Mouse (Mus musculus) T-cell, adult 2 months (primary cell): ENCODE results near the gene Rad9b.

ENCODE experiments used
- DNase-seq: peaks from one replicate; pipeline ENCODE4 v3.0.0; 2022; ENCODE audit warnings: low spot score

Gene Rad9b

GRCm38 (mm10) chr5:122353807-122354491 lies at the start of gene Rad9b, which contains the start of gene Vps29:
Rad9b (minus strand) TSS chr5:122354233.
Vps29 (plus strand) TSS chr5:122354369.
- DNase-seq = peak; percentile 98

GRCm38 (mm10) chr5:122403362-122403761 lies 49.3 kb upstream of the Rad9b start:
- no peak for DNase-seq

GRCm38 (mm10) chr5:122402772-122403171 lies 48.7 kb upstream of the Rad9b start:
- DNase-seq = no peak

GRCm38 (mm10) chr5:122402160-122402559 lies 48.1 kb upstream of the Rad9b start:
- DNase-seq = no peak

- peak; percentile 66 for DNase-seq
Measured at GRCm38 (mm10) chr5:122401303-122401640, 47.2 kb upstream of the Rad9b start.

GRCm38 (mm10) chr5:122400628-122401302 lies 46.7 kb upstream of the Rad9b start:
- no peak for DNase-seq

- no peak for DNase-seq
Measured at GRCm38 (mm10) chr5:122399871-122400270, 45.8 kb upstream of the Rad9b start.

- no peak for DNase-seq
Measured at GRCm38 (mm10) chr5:122397495-122397894, 43.5 kb upstream of the Rad9b start.

GRCm38 (mm10) chr5:122396791-122397190 lies 42.8 kb upstream of the Rad9b start:
- no peak for DNase-seq

GRCm38 (mm10) chr5:122393887-122394286 lies 39.9 kb upstream of the Rad9b start:
- DNase-seq = peak; percentile 77

GRCm38 (mm10) chr5:122392227-122393004 lies 38.4 kb upstream of the Rad9b start:
- DNase-seq = peak; percentile 15

- DNase-seq = peak; percentile 92
Measured at GRCm38 (mm10) chr5:122391786-122392180, 37.8 kb upstream of the Rad9b start, which contains the start of gene Arpc3. Arpc3 (plus strand) TSS chr5:122391878.

GRCm38 (mm10) chr5:122391178-122391785 lies 37.2 kb upstream of the Rad9b start:
- DNase-seq = no peak

- no peak for DNase-seq
Measured at GRCm38 (mm10) chr5:122390671-122391070, 36.6 kb upstream of the Rad9b start.

- no peak for DNase-seq
Measured at GRCm38 (mm10) chr5:122390006-122390405, 36.0 kb upstream of the Rad9b start.

GRCm38 (mm10) chr5:122379374-122380155 lies 25.5 kb upstream of the Rad9b start:
- DNase-seq = peak; percentile 70

- DNase-seq = no peak
Measured at GRCm38 (mm10) chr5:122378171-122378570, 24.1 kb upstream of the Rad9b start.

- no peak for DNase-seq
Measured at GRCm38 (mm10) chr5:122377101-122377833, 23.2 kb upstream of the Rad9b start.

- DNase-seq = no peak
Measured at GRCm38 (mm10) chr5:122372878-122373277, 18.8 kb upstream of the Rad9b start.

- DNase-seq = peak; percentile 99
Measured at GRCm38 (mm10) chr5:122372192-122372769, 18.2 kb upstream of the Rad9b start, which contains the start of gene Fam216a. Fam216a (minus strand) TSS chr5:122372364.
